Mouse (Mus musculus) common myeloid progenitor, adult 5-6 weeks (primary cell): ENCODE measurements around the gene Ifnab. TPM values are rescaled to one million over a fixed set of nuclear protein-coding genes. Genes with fewer than 3 reads are reported as not detected.
A peak's percentile ranks its signal among the peaks of the same experiment; 100 is the strongest.

ENCODE experiments used
- ATAC-seq: replicated peaks from 2 replicates; pipeline ENCODE4 v1.8.0; 2016; ENCODE audit warnings: low read depth, mild to moderate bottlenecking, moderate TSS enrichment, inconsistent platforms; ENCODE audit not compliant: poor library complexity, severe bottlenecking
- total RNA-seq: library from RNA; stranded (forward); fragments of 200-1000, 187-1606 nt; gene quantifications from 2 replicates; pipeline ENCODE4 v1.2.3, GENCODE M21; 2017

Gene Ifnab
- not detected in 2 replicates for total RNA-seq

GRCm38 (mm10) chr4:88691259-88691658, at the start of gene Ifnab:
Gene Ifnab (minus strand): TSS chr4:88691359.
- no peak for ATAC-seq

- ATAC-seq: peak; percentile 55
These were observed 47.9 kb upstream of the Ifnab start for GRCm38 (mm10) chr4:88739036-88739435.

GRCm38 (mm10) chr4:88738480-88738879, 47.3 kb upstream of the Ifnab start:
- ATAC-seq: peak; percentile 72

- ATAC-seq: peak; percentile 93
These were observed 36.2 kb upstream of the Ifnab start for GRCm38 (mm10) chr4:88727324-88727723.

- ATAC-seq: peak; percentile 24; the same call in 1 of the 2 replicates
These were observed 35.6 kb upstream of the Ifnab start for GRCm38 (mm10) chr4:88726727-88727126.

- no peak for ATAC-seq
These were observed 32.4 kb upstream of the Ifnab start for GRCm38 (mm10) chr4:88723497-88724090.

- peak; percentile 75 for ATAC-seq
These were observed 30.9 kb upstream of the Ifnab start, which contains the start of the genes Gm26566 and Klhl9 for GRCm38 (mm10) chr4:88721791-88722721. Gene Gm26566 (plus strand): TSS chr4:88721805. Gene Klhl9 (minus strand): TSS chr4:88722465.

- ATAC-seq: no peak
These were observed 27.6 kb upstream of the Ifnab start for GRCm38 (mm10) chr4:88718715-88719114.

- ATAC-seq: no peak
These were observed 23.9 kb upstream of the Ifnab start for GRCm38 (mm10) chr4:88715059-88715458.

- peak; percentile 45; the same call in 1 of the 2 replicates for ATAC-seq
These were observed 23.1 kb upstream of the Ifnab start for GRCm38 (mm10) chr4:88714281-88714680.

GRCm38 (mm10) chr4:88707128-88707826, 16.1 kb upstream of the Ifnab start:
- peak; percentile 71 for ATAC-seq

GRCm38 (mm10) chr4:88705924-88706323, 14.8 kb upstream of the Ifnab start:
- peak; percentile 85 for ATAC-seq

GRCm38 (mm10) chr4:88699301-88699700, 8.1 kb upstream of the Ifnab start:
- ATAC-seq: no peak

- ATAC-seq: 0 out of 2 replicates have a peak, but pooled peaks have one; percentile 26
These were observed 7.6 kb upstream of the Ifnab start for GRCm38 (mm10) chr4:88698781-88699180.

GRCm38 (mm10) chr4:88697753-88698152, 6.6 kb upstream of the Ifnab start:
- no peak for ATAC-seq

GRCm38 (mm10) chr4:88697108-88697507, 5.9 kb upstream of the Ifnab start:
- ATAC-seq: no peak

GRCm38 (mm10) chr4:88696237-88696884, 5.2 kb upstream of the Ifnab start:
- peak; percentile 90 for ATAC-seq

GRCm38 (mm10) chr4:88693392-88693791, 2.2 kb upstream of the Ifnab start:
- peak; percentile 72 for ATAC-seq

- ATAC-seq: peak; percentile 47
These were observed 1.4 kb upstream of the Ifnab start for GRCm38 (mm10) chr4:88692537-88692936.

GRCm38 (mm10) chr4:88683812-88684211, 7.3 kb downstream of the Ifnab start, which contains the start of gene Ifna2:
Gene Ifna2 (minus strand): TSS chr4:88683912.
- ATAC-seq: no peak
